Mouse (Mus musculus) heart, embryonic 13.5 days (tissue): ENCODE measurements at regions not wholly inside any gene's neighbourhood (a gene's known extent, or its start where the extent isn't known, plus 50 kb on each side); places are given as distances from the start of the nearest gene placed in this dataset.

Source experiments
- ATAC-seq: fragments of 200-750 bp; cut with Nextera tagmentation; 2 replicates; pipeline ENCODE4 v1.8.0; 2017; ENCODE audit warnings: moderate TSS enrichment; ENCODE audit not compliant: insufficient number of reproducible peaks, low FRiP score, low TSS enrichment; ENCODE audit errors: extremely low read depth
- H3K27ac ChIP-seq: fragments of 300-500 bp; sonication (generic); replicated peaks from 2 replicates; pipeline ENCODE4 v1.5.1; 2015; ENCODE audit warnings: moderate library complexity, mild to moderate bottlenecking, inconsistent platforms
- H3K27me3 ChIP-seq: fragments of 300-500 bp; sonication (generic); replicated peaks from 2 replicates; pipeline ENCODE4 v1.6.1; 2015; ENCODE audit warnings: mild to moderate bottlenecking, inconsistent platforms
- H3K36me3 ChIP-seq: fragments of 300-500 bp; sonication (generic); 2 replicates; pipeline ENCODE4 v1.6.1; 2015; ENCODE audit warnings: mild to moderate bottlenecking, inconsistent platforms
- H3K4me1 ChIP-seq: fragments of 300-500 bp; sonication (generic); 2 replicates; pipeline ENCODE4 v1.6.1; 2015; ENCODE audit warnings: inconsistent platforms
- H3K4me2 ChIP-seq: fragments of 300-500 bp; sonication (generic); 2 replicates; pipeline ENCODE4 v1.6.1; 2015; ENCODE audit warnings: inconsistent platforms, mild to moderate bottlenecking, moderate library complexity
- H3K4me3 ChIP-seq: fragments of 300-500 bp; sonication (generic); 2 replicates; pipeline ENCODE4 v1.5.1; 2015; ENCODE audit warnings: moderate library complexity, mild to moderate bottlenecking, inconsistent platforms
- H3K9ac ChIP-seq: fragments of 300-500 bp; sonication (generic); 2 replicates; pipeline ENCODE4 v1.6.1; 2015; ENCODE audit warnings: inconsistent platforms, mild to moderate bottlenecking, moderate library complexity
- H3K9me3 ChIP-seq: fragments of 300-500 bp; sonication (generic); 2 replicates; pipeline ENCODE4 v1.6.1; 2016; ENCODE audit warnings: inconsistent platforms
- WGBS: fragments of 180-500 bp; shearing (Covaris S2); methylation state at CpG from one replicate; pipeline ENCODE4 v1.1.7; 2015; ENCODE audit warnings: mixed read lengths; 5-methylcytosine and 5-hydroxymethylcytosine counted together

DNA sequence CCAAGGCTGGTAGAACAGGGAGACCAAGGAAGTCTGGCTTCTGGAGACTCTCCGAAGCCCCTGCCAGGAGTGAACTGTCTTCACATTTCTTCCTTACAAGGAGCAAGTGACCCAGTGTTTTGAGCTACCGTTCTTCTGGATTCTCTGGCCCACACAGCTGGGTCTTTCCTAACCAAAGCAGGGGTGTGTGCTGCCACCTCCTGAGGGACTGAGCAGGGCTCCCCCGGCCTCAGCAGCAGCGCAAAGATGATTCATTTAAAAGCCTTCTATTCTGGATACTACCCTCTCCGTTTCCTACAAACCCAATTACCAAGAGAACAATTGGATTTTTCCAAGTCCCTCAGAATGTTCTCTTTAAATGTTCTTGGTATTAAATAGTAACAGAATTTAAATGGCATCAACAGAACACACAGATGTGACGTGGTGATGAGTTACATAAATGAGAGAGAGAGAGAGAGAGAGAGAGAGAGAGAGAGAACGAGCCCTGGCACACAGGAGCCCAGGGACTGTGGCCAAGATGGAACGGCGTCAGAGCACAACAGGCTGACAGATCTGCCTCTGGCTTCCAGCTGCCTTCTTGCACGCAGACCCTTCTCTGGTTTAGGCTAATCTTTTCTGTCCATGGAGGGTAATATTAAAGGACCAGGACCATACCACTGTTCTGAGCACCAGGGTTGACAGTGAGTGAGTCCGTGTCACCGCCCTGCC is 191.6 kb downstream of the Agtpbp1 start:
- no peak for ATAC-seq
- H3K9me3 ChIP-seq = no peaks in the 10 kb centered on the region
- no peak overlapping the region for H3K27ac ChIP-seq
- no peak overlapping the region for H3K9ac ChIP-seq
- no peaks in the 10 kb centered on the region for H3K36me3 ChIP-seq
- no peaks in the 10 kb centered on the region for H3K27me3 ChIP-seq
- no peak overlapping the region for H3K4me3 ChIP-seq
- H3K4me2 ChIP-seq = no peak overlapping the region
- H3K4me1 ChIP-seq = peaks cover 3% of the 10 kb centered on the region; the same call in 1 of the 2 replicates
- WGBS = 76% methylated on average over 12 of the region's 12 CpGs

DNA sequence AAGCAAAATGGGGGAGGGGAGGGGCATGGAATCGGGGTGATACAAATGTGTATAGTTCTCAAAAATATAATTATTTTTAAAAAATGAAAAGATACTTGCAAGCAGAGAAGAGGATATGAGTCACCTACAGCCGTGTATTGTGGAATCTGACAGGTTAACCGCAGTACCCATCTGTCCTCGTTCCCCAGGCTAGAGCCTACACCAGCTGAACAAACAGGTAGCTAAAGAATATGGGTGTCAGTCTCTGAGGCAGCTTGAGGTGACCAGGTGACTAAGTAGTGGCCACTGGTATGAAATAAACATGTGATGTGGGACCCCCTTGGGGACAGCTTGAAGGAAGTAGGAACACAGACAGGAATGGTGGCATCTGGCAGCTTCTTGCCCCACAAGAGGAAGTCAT is 192.2 kb downstream of the Agtpbp1 start:
- no peak overlapping the region for H3K9ac ChIP-seq
- no peak overlapping the region for H3K4me3 ChIP-seq
- no peak overlapping the region for H3K4me2 ChIP-seq
- no peak for ATAC-seq
- 74% methylated on average over 4 of the region's 4 CpGs for WGBS
- H3K27ac ChIP-seq = no peak overlapping the region
- no peaks in the 10 kb centered on the region for H3K27me3 ChIP-seq
- peaks cover 3% of the 10 kb centered on the region; the same call in 1 of the 2 replicates for H3K4me1 ChIP-seq
- no peaks in the 10 kb centered on the region for H3K9me3 ChIP-seq
- H3K36me3 ChIP-seq = no peaks in the 10 kb centered on the region

DNA sequence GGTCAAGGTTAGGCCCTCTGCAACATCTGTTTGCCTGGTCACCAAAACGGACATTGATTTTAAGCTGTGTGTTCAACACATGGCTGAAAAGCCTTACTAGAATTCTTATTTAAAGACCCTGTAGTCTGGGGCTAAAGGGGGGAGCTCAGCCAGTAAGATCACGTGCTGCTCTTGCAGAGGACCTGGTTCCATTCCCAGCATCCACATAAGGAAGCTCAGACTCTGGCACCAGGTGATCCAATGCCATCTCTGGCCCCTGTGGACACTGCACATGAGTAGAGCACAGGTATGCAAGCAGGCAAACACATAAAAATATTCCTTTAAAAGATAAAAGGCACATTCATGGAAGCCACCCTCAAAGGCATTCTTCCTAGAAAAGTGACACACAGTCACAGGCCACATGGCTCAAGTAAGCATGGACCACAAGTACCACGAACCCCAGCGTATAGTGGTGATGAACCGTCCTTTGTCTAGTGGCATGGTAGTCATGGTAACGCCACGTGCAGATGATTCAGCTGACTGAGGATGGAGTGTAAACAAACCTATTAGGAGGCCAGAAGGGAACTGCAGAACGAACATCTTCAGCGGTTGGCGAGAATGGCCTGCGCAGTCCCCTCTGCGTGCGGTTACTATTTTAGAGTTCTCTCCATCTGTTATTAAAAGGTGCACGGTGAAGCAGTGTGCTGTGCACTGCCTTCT is 197.3 kb downstream of the Agtpbp1 start:
- no peaks in the 10 kb centered on the region for H3K27me3 ChIP-seq
- H3K4me3 ChIP-seq = no peak overlapping the region
- ATAC-seq = no peak
- H3K9me3 ChIP-seq = no peaks in the 10 kb centered on the region
- no peak overlapping the region for H3K9ac ChIP-seq
- H3K4me2 ChIP-seq = no peak overlapping the region
- no peak overlapping the region for H3K27ac ChIP-seq
- 82% methylated on average over 14 of the region's 14 CpGs for WGBS
- H3K36me3 ChIP-seq = no peaks in the 10 kb centered on the region
- peaks cover 3% of the 10 kb centered on the region; the same call in 1 of the 2 replicates for H3K4me1 ChIP-seq

DNA sequence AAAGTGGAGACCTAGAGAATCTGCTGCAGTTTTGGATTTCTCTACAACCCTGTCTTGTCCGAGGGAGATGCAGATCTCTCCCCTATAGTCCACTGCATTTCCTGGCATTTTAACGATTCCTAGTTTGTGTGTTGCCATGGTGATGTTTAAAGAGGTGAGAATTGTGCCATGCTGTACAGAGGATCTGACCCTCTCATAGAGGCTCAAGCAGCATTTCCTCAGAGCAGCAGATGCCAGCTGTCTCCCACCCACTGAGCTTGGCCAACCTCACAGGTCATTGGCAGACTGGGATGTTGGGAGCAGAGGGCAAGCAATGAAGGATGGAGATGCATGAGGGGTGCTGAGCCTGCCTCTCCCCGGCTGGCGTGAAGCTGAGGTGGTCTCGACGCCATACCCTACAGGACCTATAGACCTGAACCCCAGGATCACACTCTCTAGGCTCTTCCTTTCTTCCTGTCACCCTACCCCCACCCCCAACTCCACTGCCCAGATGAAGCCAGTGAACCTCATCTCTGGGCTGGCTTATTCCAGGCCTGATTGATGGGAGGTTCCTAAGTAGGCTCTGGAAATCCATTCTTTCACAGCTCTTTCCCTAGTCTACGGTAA is 198.0 kb downstream of the Agtpbp1 start:
- no peak for ATAC-seq
- peaks cover 3% of the 10 kb centered on the region; the same call in 1 of the 2 replicates for H3K4me1 ChIP-seq
- H3K9me3 ChIP-seq = no peaks in the 10 kb centered on the region
- H3K27me3 ChIP-seq = no peaks in the 10 kb centered on the region
- no peak overlapping the region for H3K27ac ChIP-seq
- whole genome bisulfite sequencing = 74% methylated on average over 7 of the region's 7 CpGs
- no peaks in the 10 kb centered on the region for H3K36me3 ChIP-seq
- H3K4me3 ChIP-seq = no peak overlapping the region
- H3K9ac ChIP-seq = no peak overlapping the region
- H3K4me2 ChIP-seq = no peak overlapping the region

GRCm38 (mm10) chr13:59385824-59386223 is 199.2 kb downstream of the Agtpbp1 start:
- no peaks in the 10 kb centered on the region for H3K9me3 ChIP-seq
- H3K27me3 ChIP-seq = no peaks in the 10 kb centered on the region
- no peaks in the 10 kb centered on the region for H3K4me1 ChIP-seq
- no peak overlapping the region for H3K4me3 ChIP-seq
- no peak overlapping the region for H3K9ac ChIP-seq
- H3K27ac ChIP-seq = no peak overlapping the region
- 61% methylated on average over 6 of the region's 6 CpGs for WGBS
- no peaks in the 10 kb centered on the region for H3K36me3 ChIP-seq
- no peak overlapping the region for H3K4me2 ChIP-seq
- no peak for ATAC-seq

DNA sequence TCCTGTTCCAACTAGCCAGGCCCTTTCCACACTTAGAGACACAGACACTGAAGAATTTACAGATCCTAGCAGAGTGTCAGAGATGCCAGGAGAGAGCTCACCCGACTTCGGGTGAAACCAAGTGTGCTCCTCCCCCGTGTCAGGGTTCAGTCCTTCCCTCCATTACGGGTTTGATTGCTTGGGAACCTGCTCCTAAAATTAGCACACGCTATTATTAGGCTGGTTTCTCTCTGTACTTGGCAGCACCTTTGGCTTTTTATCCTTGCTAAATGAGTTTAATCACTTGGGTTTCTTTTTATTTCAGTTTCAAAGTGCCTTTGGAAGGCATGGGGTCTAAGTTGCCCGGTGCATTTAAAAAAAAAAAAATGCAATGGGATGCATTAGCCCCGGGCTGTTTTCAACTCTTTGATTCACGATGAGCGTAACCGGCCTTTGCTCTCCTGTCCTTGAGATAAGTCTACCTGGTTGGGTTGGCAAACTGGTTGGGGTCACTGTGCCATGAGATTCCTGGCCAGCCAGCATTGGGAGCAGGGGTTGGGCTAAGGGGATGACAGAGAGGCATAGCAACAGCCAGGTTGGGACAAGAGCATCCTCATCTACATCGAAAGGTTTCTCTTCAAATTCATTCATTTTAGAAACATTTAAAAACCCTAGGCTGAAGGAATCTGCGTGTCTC is 214.7 kb downstream of the Agtpbp1 start:
- Histone ChIP-seq H3K27ac (no peak overlapping the region), H3K9ac (no peak overlapping the region), H3K9me3 (no peaks in the 10 kb centered on the region), H3K4me3 (no peak overlapping the region), H3K4me2 (peak overlapping the region; percentile 30), H3K27me3 (no peaks in the 10 kb centered on the region), H3K4me1 (peaks cover 32% of the 10 kb centered on the region), H3K36me3 (no peaks in the 10 kb centered on the region)
- 58% methylated on average over 12 of the region's 12 CpGs for WGBS
- ATAC-seq = no peak

DNA sequence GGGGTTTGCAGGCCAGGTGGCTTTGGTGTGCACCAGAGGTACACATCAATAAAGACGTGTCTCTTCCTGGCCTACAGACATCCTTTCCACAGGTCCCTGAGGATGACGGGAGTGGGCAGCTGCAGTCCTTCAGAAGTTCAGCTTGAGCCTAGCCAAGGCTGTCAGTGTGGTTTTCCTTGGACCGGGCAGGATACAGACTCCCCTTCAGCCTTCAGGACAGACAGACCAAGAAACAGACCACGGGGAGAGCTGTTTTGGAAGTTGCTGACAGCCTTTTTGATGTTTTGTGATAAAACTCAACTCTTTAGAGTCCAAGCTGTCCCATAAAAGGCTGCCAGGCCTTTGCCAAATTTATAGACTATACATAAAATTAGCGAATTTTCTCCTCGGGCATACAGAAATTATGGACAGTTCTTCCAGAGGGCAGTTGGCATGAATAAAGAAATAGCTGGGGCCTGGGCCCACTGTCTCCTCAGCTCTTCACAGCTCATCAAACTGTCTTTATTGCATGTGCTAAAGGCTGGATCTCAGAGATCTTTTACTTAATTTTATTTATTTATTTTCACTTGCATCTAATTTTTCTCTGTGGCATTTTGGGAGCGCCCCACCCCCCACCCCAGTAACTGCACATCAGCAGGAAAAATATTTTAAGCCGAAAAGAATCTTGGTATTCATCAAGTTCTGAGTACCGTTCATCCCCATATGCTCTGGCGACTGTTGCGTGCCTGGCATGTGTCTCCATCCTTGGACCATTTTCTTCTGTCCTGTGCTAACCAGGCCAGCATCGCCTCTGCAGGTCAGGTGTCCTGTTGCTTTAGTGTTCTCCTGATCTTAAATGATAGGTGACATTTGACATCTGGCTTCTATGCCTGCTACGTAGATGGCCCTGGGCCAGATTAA is 216.2 kb downstream of the Agtpbp1 start:
- no peak overlapping the region for H3K4me2 ChIP-seq
- H3K9ac ChIP-seq = no peak overlapping the region
- no peaks in the 10 kb centered on the region for H3K36me3 ChIP-seq
- no peak for ATAC-seq
- peaks cover 32% of the 10 kb centered on the region for H3K4me1 ChIP-seq
- H3K27ac ChIP-seq = no peak overlapping the region
- no peaks in the 10 kb centered on the region for H3K27me3 ChIP-seq
- no peak overlapping the region for H3K4me3 ChIP-seq
- 64% methylated on average over 13 of the region's 13 CpGs for WGBS
- H3K9me3 ChIP-seq = no peaks in the 10 kb centered on the region

DNA sequence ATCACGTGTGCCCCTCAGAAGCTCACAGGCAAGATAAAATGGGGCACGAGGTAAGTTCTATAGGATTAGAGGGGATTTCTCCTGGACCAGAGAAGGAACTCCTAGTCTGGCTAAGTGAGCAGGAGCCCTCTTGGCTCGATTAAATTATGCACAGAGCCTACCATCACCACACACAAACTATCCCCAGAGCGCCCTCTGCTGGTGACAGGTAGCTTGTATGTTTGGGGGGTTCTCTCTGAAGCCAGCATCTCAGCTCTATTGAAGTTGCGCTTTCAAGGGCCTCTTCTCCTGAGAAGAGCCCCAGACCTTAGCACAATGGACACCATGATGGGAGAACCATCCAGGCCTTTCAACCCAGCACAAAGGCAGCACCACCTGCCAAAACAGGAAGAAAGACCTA is 219.6 kb downstream of the Agtpbp1 start:
- Histone ChIP-seq H3K9ac (no peak overlapping the region), H3K36me3 (no peaks in the 10 kb centered on the region), H3K9me3 (no peaks in the 10 kb centered on the region), H3K27ac (no peak overlapping the region), H3K4me3 (no peak overlapping the region), H3K27me3 (no peaks in the 10 kb centered on the region), H3K4me1 (peaks cover 15% of the 10 kb centered on the region), H3K4me2 (no peak overlapping the region)
- no peak for ATAC-seq
- 44% methylated on average over 5 of the region's 5 CpGs for WGBS

GRCm38 (mm10) chr13:59363428-59363827 is 221.6 kb downstream of the Agtpbp1 start:
- no peaks in the 10 kb centered on the region for H3K9me3 ChIP-seq
- no peak overlapping the region for H3K27ac ChIP-seq
- WGBS = 67% methylated on average over 10 of the region's 10 CpGs
- 0 out of 2 replicates have a peak, but pooled peaks cover 3% of the 10 kb centered on the region for H3K4me1 ChIP-seq
- no peak overlapping the region for H3K4me3 ChIP-seq
- H3K9ac ChIP-seq = no peak overlapping the region
- no peak for ATAC-seq
- no peaks in the 10 kb centered on the region for H3K36me3 ChIP-seq
- H3K27me3 ChIP-seq = no peaks in the 10 kb centered on the region
- H3K4me2 ChIP-seq = no peak overlapping the region

- no peak overlapping the region for H3K4me3 ChIP-seq
- no peak overlapping the region for H3K4me2 ChIP-seq
- WGBS = 66% methylated on average over 7 of the region's 7 CpGs
- 0 out of 2 replicates have a peak, but pooled peaks cover 2% of the 10 kb centered on the region for H3K27me3 ChIP-seq
- H3K4me1 ChIP-seq = no peaks in the 10 kb centered on the region
- no peak for ATAC-seq
- H3K27ac ChIP-seq = no peak overlapping the region
- H3K36me3 ChIP-seq = no peaks in the 10 kb centered on the region
- H3K9ac ChIP-seq = no peak overlapping the region
- no peaks in the 10 kb centered on the region for H3K9me3 ChIP-seq
These were observed 223.7 kb downstream of the Agtpbp1 start for GRCm38 (mm10) chr13:59361323-59361722.
